Mouse (Mus musculus) ovary, postnatal 14 days (tissue): ENCODE data around the gene Hspa1a.
"Not testable (repeated sequence)": the region's sequence is repeated elsewhere in the genome, so short reads cannot be mapped to it uniquely, and the experiment has no call there.

Experiments used
- DNase-seq: peaks from one replicate; pipeline ENCODE4 v3.0.0; 2022; ENCODE audit warnings: low spot score

The Hspa1a gene

DNA sequence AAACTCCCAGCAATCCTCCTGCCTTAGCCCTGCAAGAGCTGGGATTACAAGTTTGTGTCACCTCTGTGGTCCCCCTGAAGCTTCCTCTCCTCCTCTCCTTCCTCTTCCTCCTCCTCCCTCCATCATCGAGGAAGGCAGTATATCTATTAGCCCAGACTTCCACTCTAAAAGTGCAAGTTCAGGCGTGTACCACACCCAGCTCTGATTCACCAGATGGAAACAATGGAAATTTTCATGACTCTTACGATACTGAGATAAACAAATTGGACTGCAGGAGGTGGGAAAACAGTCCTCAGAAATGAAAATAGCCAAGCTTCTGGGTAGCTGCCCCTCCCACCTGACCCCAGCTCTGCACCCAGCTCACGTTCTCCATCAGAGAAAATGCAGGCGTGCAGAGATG lies 6.3 kb downstream of the Hspa1a start:
- no peak for DNase-seq

DNA sequence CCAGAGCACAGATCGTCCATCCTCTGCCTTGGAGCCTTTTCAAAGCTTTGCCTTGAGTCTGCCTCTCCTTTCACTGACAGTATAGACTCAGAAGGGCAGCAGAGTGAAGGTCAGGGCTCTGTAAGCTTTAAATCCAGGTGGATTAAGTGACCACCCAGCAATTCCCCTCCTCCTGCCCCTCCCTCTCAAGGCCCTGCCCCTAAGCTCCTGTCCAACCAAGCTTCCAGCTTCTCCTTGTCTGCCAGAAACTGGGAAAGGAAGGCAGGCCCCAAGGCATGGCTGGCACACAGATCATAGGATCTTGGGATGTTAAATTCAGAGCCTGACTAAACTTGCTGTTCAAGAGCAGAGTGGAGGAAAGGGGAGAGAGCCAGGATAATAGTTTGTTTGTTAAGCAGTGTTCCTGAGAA lies 7.3 kb downstream of the Hspa1a start:
- DNase-seq = no peak

DNA sequence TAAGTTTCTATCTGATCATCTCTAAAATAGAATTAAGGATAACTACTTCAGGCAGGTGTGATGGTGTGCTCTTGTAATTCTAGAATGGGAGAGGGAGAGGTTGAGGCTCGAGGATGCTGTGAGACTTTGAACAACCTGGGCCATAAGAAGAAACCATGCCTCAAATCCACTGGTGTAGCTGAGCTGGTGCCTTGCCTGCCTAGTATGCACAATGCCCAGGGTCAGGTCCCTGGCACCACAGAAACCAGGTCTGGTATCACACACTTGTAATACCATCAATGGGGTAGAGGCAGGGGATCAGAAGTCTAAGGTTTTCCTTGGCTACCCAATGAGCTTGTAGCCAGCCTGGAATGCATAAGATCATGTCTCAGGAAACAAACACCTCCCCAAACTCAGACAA lies 9.1 kb downstream of the Hspa1a start:
- DNase-seq = no peak

DNA sequence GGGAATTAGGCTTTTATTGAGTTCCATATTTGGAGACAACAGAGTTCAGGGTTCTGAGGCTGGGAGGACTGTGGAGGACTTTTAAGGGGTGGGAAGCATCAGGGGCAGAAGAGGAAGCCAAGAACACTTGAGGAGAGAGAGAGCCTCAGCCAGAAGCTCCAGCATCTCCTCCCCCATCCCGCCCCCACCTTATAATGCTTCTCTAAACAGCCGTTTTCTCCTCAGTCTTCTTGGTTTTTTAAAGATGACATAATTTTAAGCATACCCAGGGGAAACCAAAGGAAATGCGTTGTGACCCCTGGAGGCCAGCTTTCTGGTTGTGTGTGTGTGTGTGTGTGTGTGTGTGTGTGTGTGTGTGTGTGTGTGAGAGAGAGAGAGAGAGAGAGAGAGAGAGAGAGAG lies 9.8 kb downstream of the Hspa1a start:
- DNase-seq = no peak

DNA sequence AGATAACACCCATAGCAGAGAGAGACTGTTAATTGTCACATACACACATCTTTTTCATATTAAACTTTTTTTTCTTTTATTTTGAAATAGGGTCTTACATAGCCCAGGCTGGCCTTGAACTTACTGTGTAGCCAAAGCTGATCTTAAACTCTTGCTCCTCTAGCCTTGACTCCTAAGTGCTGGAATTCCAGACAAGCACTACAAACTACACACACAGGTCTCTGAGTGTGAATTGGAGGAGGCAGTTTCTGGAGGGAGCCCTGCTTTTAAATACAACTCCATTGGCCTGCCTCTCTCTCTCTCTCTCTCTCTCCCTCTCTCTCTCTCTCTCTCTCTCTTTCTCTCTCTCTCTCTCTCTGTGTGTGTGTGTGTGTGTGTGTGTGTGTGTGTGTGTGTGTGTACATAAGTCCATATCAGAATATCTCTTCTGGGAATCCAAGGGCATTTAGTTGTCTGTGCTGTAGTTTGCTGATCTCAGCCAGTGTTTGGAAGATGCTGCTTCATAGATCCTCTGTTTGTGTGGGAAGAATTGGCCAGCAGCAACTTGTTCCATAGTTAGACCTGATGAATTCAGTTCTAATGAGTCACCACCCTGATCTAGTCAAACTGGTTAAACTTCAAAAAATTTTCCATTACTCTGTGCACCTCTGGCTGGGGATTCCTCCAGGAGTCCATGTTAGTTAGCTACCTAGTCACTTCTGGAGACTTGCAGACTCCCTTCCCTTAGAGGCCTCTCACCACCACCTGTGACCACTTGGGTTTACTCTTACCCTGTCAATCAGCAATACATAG lies 11.1 kb downstream of the Hspa1a start:
- DNase-seq = no peak

DNA sequence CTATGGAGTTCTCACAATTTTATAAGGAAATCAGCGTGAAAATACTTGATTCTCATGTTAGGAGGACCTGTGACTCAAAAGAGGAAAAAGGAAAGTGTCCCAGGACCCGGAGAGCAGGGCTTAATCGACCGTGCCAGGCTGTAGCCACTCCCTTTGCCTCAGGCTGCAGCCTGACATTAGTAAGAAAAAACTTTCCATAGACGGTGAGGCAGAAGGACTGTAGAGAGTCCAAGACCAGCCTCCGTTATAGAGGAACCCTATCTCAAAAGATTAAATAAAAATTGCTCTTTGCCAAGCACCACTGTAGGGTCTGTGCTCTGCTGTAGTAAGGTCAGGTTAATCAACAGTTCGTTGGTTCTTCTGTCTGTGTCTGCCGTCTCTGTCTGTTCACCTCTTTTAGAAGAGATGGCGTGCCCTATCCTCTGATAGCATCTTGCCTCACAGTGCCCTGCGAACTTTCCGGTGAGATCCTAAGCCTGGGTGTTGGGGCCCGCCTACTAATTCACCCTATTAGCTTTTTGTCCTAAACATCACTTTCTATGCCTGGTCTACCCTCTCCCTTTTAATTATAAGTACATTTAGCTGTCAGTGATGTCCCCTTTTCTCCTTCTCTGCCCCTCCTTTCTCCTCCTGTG lies 12.0 kb downstream of the Hspa1a start:
- no peak for DNase-seq

DNA sequence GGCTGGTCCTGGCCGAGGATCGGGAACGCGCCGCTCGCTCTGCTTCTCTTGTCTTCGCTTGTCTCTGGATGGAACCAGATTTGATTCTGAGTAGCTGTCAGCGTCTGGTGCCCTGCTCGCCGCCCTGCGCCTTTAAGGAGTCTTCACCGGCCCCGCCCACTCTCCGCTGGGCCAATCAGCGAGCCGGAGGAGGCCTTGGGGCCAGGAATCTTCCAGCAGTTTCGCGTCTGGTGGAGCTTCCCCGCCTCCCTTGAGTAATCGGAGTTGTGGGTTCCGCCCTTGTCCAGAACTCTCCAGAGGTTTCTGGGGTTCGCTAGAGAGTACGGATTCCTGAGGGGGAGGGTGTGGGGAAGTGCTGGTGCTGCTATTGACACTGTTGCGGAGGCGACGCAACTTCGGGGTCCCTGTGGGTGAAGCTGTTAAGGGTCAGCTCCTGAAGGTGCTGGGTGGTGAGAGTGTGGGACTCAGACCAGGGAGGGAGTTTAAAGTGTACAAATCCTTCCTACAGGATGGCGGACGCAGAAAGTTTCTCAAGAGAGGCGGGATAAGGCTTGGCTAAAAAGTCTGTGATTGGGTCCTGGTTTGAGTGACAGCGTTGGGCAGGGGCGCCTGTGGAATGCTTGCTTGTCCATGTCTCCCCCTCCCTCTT lies 12.7 kb downstream of the Hspa1a start, which contains the start of gene Hspa1b:
TSS of gene Hspa1b (minus strand) at position 109 of the 649 bp plus-strand sequence.
- peak; percentile 75 for DNase-seq

DNA sequence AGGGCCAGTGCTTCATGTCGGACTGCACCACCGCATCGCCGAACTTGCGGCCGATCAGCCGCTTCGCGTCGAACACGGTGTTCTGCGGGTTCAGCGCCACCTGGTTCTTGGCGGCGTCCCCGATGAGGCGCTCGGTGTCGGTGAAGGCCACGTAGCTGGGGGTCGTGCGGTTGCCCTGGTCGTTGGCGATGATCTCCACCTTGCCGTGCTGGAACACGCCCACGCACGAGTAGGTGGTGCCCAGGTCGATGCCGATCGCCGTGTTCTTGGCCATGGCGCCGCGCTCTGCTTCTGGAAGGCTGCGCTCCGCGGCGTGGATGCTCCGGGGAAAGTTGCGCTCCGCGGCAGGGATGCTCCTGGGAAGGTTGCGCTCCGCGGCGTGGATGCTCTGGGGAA lies 13.2 kb downstream of the Hspa1a start:
- DNase-seq = not testable (repeated sequence)

DNA sequence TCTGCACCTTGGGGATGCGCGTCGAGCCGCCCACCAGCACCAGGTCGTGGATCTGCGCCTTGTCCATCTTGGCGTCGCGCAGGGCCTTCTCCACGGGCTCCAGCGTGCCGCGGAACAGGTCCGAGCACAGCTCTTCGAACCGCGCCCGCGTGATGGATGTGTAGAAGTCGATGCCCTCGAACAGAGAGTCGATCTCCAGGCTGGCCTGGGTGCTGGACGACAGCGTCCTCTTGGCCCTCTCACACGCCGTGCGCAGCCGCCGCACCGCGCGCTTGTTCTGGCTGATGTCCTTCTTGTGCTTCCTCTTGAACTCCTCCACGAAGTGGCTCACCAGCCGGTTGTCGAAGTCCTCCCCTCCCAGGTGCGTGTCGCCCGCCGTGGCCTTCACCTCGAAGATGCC lies 14.0 kb downstream of the Hspa1a start:
- not testable (repeated sequence) for DNase-seq

DNA sequence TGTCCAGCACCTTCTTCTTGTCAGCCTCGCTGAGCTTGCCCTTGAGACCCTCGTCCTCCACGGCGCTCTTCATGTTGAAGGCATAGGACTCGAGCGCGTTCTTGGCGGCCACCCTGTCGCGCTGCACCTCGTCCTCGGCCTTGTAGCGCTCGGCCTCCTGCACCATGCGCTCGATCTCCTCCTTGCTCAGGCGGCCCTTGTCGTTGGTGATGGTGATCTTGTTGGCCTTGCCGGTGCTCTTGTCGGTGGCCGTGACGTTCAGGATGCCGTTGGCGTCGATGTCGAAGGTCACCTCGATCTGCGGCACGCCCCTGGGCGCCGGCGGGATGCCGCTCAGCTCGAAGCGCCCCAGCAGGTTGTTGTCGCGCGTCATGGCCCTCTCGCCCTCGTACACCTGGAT lies 14.7 kb downstream of the Hspa1a start:
- not testable (repeated sequence) for DNase-seq

DNA sequence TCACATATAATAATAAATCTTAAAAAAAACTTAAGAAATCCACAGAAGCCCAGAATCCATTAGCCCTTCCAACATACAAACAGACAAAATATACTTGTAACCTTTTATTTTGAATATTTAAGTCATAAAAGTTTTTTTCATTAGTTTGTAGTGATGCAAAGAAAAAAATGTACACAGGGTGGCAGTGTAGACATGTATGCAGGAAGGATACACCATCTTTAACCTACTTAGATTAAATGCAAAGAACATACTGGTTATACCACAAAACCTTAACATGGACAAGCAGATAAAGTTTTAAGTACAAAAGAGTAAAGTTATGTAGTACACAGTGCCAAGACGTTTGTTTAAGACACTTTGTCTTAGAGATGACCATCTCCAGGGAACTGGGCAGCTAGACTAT lies 15.6 kb downstream of the Hspa1a start:
- DNase-seq = no peak

DNA sequence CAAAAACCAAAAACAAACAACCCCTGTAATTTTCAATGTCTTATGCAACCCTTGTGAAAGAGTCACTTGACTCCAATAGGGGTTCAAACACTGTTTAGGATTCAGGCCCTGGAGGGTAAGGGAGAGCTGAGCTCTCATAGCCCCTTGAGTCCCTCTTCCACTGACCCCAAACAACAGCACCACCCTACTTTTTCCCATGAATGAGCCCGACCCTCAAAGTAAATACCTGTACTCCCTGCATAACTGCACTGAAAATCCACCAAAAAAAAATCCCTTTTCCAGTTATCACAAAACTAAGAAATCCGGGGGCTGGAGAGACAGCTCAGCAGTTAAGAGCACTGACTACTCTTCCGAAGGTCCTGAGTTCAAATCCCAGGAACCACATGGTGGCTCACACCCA lies 16.1 kb downstream of the Hspa1a start:
- no peak for DNase-seq

DNA sequence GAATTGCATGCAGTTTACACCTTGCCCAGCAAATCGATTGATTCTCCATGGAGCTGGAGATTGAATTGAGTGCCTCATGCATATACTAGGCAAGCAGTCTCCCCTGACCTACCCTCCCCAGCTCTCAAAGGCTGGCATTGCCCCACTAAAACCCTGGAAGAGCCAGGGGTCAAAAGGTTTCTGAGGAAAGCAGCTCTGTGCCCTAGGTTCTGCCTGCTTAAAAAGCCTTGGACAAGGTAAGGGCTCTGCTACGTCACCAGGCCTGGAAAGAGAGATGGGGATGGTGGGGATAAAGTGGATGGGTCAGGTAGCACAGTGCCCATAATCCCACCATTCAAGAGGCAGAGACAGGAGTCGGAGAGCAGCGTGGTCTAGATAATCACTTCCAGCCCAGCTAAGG lies 17.1 kb downstream of the Hspa1a start:
- DNase-seq = no peak

DNA sequence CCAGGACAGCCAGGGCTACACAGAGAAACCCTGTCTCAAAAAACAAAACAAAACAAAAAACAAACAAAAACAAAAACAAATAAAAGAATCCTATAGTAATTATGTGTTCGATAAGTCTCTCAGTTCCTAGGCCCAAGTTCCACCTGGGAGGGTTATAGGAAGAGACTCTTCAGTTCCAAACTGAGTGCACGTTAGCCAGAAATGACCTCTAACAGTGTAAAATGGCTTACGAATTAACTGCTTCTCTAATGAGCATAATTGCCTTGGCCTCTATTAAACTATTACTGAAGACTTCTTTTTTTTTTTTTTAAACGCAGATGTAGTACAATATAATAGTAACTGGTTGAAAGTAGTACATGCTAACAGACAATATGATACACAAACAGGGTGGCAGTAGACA lies 18.1 kb downstream of the Hspa1a start:
- no peak for DNase-seq

DNA sequence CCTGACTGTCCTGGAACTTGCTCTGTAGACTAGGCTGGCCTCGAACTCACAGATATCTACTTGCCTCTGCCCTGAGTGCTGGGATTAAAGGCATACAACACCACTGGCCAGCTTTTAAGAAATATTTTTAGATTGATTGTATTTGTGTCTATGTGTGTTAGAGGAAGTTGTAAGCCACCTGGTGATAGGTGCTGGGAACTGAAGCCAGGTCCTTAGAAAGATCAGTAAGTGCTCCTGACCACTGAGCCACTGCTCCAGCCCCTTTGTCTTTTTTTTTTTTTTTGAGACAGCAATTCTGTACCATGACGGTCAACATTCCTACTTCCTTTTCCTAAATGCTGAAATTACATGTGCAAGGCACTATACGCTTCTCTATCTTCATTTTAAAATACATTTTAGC lies 18.7 kb downstream of the Hspa1a start:
- DNase-seq = no peak

DNA sequence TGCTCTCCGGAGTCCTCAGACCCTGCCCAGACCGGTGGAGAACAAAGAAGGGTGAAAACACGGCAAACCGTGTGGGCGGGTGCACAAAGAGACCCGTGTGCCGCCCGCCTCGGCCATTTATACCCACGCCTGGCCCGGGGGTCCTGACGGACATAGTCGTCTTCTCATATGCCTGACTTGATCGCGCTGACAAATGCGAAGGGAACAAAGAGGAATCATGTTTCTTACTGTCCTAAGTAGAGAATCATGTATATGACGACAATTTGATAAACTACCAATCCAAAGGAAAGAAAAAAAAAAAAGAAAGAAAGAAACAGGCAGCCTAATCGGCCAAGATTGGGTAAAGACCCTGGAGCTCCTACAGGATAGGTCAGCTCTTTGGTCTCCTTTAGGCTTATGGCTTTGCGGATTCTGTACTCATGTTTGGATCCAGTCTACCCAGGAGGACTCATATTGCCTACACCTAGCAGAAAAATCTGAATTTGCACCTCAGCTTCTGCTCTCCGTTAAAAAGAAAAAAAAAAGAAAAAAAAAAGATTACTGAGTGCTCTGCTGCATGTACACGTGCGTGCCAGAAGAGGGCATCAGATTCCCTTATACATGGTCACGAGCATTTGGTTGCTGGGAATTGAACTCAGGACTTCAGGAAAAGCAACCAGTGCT lies 19.4 kb downstream of the Hspa1a start:
- peak; percentile 81 for DNase-seq

DNA sequence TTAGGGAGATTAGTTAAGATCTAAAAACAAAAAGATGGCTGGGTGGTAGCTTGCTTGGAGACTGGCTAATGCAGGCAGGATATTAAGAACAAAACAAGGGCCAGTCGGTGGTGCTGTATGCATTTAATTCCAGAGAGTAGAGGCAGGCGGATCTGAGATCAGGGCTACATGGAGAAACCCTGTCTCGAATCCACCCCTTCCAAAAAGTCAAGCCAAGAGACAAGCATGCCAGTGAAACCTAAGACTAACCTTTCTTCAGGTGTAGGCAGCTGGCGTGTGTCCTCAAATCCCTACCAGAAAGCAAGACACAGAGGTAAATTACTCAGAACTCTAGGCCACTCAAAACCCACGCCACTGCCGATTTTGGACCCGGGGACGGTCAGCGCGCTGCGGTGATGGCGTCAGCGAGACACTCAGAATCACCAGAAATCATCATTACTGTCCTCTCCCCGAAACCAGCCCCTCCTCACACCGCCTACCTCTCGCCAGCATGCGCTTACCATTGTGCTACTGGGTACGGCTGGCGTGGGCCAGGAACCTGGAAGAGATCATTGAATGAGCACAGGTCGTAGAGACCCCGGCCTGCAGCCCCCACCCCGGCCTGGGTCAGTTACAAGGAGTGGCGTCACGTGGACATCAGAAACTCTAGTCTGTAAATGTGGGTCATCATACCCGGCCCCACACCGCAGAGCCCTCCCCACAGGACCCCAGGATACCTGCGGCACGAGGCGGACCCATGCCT lies 20.1 kb downstream of the Hspa1a start:
- no peak for DNase-seq

DNA sequence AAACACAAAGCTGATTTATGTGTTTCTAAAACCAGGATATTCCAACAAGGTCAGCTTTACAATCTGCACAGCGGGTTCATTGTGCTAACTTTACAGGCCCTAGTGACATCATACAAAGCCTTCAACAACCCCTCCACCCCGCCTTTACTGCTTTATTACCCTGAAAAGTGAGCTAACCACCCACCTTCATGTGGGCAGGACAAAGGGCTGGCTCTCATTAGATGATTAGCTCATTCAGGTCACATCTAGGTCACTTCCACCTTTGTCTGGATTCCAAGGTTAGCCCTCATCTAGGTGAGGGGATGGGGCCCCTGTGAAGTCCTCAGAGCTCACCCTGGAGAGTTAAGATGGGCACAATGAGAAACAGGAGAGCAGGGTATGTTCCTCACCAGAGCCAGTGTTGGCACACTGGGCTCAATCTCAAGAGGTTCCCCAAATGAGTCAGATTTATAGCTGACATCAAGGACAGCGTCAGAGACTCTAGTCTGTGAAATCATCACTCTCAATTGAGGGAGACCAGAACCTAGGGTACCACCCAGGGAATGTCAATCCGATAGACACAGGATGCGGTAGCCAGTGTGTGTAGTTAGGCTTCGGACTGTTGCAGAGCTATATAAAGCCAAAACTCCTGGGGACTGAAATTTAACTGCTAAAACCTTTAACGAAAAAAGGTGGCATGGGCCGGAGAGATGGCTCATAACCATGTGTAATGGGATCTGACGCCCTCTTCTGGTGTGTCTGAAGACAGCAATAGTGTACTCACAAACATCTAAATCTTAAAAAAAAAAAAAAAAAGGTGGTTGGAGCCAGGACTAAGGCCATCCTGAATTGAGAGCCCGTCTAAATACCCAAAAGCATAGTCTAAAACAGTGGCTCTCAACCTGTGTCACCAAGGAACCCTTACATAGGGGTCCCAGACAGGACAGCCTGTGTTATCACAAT lies 21.2 kb downstream of the Hspa1a start:
- no peak for DNase-seq

DNA sequence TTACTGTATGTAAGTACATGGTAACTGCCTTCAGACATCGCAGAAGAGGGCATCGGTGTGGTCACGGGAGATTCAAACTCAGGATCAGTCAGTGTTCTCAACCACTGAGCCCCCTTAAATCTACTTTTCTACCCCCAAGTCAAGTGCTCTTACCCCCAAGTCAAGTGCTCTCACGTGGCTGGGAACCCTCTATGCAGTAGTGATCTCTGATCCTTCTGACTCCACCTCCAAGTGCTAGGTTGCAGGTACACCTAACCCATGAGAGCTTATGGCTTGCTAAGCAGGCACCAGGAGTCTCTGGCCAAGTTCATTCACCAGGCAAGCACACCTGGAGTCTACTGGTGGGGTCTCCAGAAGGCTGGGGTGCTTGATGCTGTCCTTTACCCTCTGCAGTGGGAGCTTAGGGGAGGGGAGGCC lies 22.4 kb downstream of the Hspa1a start:
- DNase-seq = no peak

DNA sequence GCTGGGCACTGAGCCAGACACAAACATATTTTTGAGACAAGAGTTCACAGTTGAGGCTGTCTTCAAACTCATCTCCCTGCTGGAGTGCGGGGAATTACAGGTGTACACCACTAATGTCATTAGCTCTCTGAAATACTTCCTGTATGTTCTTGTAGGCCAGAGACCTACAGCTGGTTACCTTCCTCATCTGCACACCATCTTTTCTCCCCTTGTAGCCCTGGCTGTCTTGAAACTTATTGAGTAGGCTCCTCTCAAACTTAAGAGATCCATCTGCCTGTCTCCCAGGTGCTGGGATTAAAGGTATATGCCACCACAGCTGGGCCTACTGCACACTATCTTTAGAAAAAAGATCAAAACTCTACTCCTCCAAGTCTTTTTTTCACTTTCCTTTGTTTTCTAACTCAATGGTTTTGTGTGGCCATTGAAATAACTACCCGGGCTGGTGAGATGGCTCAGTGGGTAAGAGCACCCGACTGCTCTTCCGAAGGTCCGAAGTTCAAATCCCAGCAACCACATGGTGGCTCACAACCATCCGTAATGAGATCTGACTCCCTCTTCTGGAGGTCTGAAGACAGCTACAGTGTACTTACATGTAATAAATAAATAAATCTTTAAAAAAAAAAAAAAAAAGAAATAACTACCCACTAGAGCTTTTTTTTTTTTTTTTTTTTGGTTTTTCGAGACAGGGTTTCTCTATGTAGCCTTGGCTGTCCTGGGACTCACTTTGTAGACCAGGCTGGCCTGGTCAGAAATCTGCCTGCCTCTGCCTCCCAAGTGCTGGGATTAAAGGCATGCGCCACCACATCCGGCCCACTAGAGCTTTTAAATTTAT lies 23.0 kb downstream of the Hspa1a start:
- DNase-seq = not testable (repeated sequence)
